Mouse (Mus musculus): ENCODE results near the gene Pik3ca.

Gene Pik3ca

DNA sequence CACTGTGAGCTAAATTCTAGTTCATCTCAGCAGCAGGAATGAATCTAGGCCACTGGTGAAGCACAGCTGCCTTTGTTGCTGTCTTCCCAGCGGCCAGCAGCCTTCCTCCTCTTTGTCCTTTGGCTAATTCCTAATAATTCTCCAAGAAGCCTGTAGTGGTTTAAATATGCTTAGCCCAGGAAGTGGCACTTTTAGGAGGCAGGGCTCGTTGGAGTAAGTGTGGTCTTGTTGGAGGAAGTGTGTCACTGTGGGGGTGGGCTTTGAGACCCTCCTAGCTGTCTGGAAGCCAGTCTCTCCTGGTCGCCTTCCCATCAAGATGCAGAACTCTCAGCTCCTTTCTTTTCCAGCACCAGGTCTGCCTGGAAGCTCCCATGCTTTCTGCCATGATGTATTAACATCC is 108.4 kb downstream of the Pik3ca start:
- no peak for DNase-seq

DNA sequence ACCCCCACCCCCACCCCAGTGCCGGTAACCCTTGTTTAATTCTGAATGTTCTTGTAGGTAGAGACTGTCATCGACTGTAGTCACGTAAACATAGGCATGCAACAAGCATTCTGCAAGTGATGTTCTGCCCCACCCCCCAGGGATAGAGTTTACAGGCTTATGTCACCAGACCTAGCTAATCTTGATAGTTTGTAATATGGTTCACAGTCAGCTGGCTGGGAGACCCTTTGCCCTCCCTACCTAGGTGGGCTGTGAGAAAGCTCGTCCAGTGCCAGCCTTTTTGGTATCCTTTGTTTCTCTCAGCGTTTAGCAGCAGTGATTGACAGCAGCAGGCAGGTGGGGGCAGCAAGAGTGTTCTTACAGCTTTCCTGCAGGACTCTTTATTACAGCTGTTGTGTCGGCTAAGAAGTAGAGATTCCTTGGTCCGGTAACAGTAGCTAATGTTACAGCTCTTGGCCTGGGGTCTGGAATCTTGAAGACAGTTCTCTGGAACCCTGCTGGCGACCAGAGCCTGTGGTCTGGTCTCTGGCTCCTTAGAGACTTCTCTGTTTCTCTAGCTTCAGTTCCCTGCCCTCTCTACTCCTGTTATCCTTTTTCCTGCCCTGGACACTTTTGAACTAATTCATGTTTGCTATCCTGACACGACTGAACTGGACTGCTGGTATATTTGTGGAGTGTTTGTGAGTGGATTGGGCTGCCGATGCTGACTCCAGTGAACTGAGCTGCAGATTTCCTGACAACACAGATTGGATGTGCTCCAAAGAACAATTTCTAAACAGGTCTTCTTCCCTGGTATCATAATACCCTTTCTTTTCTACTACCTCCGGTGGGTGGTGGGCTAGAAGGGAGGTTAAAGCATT is 109.1 kb downstream of the Pik3ca start:
- no peak for DNase-seq

DNA sequence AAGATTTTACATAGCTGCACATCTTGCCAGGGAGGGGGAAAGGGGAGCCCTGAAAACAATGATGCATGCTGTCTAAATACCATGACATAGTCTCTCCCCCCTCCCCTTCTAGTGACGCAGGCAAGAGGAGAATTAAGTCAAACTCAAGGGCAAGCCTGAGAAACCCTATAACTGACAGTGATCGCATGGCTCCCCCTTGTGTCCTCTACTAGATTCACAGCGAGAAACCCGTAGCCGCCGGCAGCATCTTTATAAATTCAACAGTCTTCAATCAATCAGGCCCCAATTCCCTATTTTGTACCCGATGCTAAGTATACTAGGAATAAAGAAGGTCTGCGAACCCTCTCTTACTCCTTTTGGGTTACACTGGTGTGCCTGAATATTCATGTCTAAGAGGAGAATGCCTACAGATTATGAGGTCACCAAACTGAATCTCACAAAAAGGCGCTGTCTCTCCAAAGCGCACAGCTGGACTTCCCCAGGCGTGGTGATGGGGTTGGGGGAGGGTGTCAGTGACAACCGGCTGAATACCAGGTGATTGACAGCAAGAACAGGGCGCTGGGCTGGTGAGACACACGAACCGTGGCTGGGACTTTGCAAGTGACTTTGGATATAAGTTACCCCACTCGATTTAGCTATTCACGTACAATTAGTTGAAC is 111.3 kb downstream of the Pik3ca start:
- peak; percentile 60 for DNase-seq

DNA sequence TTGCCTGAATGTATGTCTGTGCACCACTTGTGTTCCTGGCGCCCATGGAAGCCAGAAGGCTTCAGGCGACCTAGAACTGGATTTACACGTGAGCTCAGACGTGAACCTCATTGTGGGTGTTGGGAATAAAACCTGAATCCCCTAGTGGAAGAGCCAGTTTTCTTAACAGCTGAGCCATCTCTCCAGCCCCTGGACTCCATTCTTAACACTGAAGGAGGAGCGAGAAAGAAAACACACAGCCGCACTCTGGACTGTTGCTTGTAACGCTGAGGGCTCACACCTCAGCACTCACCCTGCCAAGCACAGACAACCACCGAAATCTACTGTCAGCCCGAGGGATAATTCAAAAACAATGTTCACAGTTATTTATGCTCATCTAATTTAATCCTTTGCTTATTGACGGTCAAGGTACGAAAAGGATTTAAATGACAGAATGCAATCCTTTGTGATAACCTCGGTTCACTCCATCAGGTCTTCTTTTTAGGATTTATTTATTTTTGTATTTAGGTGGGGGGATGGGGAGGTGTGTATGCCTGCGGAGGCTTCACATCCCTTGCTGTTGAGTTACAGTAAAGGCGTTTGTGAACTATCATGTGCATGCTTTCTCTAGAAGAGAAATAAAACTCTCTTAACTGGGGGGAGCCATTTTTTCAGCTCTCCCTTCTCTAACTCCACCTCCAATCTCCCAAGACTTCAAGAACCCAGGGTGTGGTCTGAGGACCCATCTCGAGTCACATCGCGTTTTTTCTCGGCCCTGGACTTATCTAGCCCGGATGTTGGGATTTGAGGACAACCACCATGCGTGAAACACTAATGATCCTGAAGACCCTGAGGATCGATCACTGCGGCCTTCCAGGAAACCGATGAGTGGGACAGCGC is 112.3 kb downstream of the Pik3ca start, which contains the start of gene Zfp639:
TSS of gene Zfp639 (plus strand) at position 764 of the 879 bp plus-strand sequence.
- peak; percentile 10 for DNase-seq

DNA sequence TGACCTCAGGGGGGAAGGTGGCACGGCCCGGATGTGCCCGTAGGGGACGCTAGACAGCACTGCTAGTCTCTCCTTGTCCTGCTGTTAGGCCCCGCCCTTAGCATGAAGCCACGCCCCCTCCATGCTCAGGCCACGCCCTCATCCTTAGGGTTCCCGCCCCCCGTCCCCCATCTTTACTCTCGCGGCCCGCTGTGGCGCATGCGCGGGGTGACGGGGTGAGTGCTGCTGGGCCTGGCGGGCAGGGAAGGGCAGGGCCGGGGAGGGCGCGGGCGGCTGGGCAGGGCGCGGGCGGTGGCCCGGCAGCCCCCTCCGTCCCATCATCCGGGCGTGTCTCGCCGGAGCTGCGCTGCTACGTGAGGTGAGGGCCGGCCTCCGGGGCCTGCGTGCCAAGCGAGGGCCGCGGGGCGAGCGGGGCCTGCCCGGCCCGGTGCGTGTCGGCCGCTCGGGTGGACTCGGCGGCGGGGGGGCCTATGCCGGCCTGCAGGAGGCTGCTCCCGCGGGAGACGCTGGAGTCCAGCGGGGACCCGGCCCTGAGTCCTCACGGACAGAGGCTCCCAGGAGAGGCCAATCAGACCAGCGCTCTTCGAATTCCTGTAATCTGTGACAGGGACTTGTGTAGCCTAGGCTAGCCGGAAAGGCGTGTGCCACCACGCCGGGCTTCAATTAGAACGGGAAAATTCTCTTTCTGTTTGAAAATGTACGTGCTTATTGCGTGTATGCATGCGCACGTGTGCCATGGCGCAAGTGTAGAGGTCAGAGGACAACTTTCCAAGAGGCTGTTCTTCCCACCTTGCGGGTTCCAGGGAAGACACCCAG is 113.1 kb downstream of the Pik3ca start:
- DNase-seq, result peak; percentile 93

DNA sequence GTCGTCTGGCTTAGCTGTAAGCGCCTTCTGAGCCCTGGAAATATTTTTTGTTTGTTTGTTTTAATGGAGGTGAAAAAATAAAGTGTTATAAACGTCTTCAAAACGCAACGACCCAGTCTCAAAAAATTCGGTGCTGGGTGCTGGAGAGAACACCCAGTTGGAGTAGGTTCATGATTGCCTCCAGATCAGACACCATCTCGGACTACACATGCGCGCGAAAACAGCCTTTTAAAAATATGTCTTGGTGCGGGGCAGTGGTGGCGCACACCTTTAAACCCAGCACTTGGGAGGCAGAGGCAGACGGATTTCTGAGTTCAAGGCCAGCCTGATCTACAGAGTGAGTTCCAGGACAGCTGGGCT is 113.7 kb downstream of the Pik3ca start:
- DNase-seq, result peak; percentile 38

DNA sequence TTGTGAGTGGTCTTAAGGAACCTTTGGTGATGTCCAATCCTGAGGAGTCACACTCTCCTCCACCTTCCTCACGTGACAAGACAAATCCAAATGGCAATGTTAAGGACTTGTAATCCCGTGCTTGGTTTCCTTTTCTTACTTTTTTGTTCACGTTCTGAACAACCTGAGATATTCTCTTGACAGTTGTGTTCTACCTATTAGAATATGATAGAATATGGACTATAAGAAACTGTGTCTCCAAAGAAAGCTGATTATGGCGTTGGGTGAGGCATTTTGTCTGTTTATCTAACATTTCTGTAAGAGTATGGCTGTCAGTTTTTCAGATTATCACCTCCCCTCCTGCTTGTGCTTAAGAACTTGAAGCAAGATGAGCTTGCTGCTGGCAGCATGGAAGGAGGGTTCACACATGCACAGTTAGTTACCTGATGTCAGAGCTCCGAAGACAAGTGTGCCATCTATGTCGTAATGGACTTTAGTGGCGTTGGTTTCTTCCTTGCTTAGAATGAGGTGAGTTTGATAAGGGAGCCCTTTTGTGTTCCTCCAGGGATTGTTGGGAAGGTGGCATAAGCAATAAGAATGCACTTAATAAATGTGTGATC is 115.3 kb downstream of the Pik3ca start:
- DNase-seq, result no peak

DNA sequence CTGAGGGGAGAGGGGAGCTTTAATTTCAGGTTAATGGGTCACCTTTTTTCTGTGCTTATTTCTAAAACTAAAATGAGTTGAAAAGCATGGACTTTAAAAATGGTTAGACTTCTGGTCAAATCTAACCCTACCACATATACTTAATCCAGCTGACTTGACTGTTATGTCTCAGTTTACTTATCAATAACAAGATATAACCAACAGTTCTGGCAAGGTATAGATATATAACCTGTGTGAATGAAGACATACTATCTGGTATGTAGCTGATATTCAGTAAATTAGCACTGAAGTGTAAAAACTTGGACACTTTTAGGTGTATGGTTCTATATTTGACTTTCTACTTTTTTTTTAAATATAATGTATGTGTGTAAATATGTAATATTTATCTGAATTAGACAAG is 116.1 kb downstream of the Pik3ca start:
- DNase-seq, result no peak

Measured in cerebellum, adult 11 months (tissue).